In genomic region chr4:128609925-128610402, GRCm38 (mm10) we compare ENCODE assay signal across 8 mouse cellular contexts. TPM values are rescaled to one million over a fixed set of nuclear protein-coding genes. Genes with fewer than 3 reads are reported as not detected.
DNase-seq lines count a peak whose midpoint lies in the region; ATAC-seq lines count a peak whose summit lies in the region.

Zscan20 (minus strand) TSS chr4:128610098.

- peak; percentile 96 to 98 for ATAC-seq in hematopoietic stem cell, adult 5-6 weeks (replicated peaks in 1 of 2; ENCODE audit: insufficient read depth in 1 of 2, low FRiP score in 2 of 2, low TSS enrichment in 1 of 2, low read depth in 1 of 2, poor library complexity in 2 of 2, severe bottlenecking in 2 of 2)
- ATAC-seq in lung, embryonic 16.5 days (ENCODE audit: low read depth): peak; percentile 96

- H3K27me3 ChIP-seq in lung, embryonic 16.5 days (ENCODE audit: control insufficient read depth, insufficient read depth, low read depth, low read length): no peaks in the 10 kb centered on the region

- peak within 1 kb of the TSS; percentile 67 for H3K4me3 ChIP-seq in lung, embryonic 16.5 days (ENCODE audit: low read length)

- DNase-seq in MEL-GATA-1-ER (ENCODE audit: extremely low read depth, low read depth): peak; percentile 98
- DNase-seq in cerebellum, adult 8-10 months: peak; percentile 94
- peak; percentile 97 for DNase-seq in forelimb bud, embryonic 11.5 days (ENCODE audit: low read depth, low spot score)
- peak; percentile 96 for DNase-seq in layer of hippocampus, adult 9-10 months (ENCODE audit: low spot score)
- peak; percentile 58 for DNase-seq in ovary, postnatal 10 days (ENCODE audit: low spot score)
- DNase-seq in thymus, postnatal 10 days (ENCODE audit: low spot score in 2 of 2): peak; percentile 92 to 96

- peaks cover 13% of the 10 kb centered on the region for H3K4me1 ChIP-seq in lung, embryonic 16.5 days (replicated peaks; ENCODE audit: control insufficient read depth, insufficient read depth, low read length)

- under 1% methylated on average over 24 of the region's 24 CpGs for WGBS in lung, embryonic 16.5 days

- peak within 1 kb of the TSS; percentile 74 for H3K4me2 ChIP-seq in lung, embryonic 16.5 days (ENCODE audit: low read depth, low read length)

- H3K9ac ChIP-seq in lung, embryonic 16.5 days (ENCODE audit: low read length): peak within 1 kb of the TSS; percentile 74

- peak within 1 kb of the TSS; percentile 24 for H3K27ac ChIP-seq in lung, embryonic 16.5 days (ENCODE audit: low read length)

- no peaks in the 10 kb centered on the region for H3K36me3 ChIP-seq in lung, embryonic 16.5 days (ENCODE audit: control insufficient read depth, insufficient read depth, low read length)

- no peaks in the 10 kb centered on the region for H3K9me3 ChIP-seq in lung, embryonic 16.5 days (ENCODE audit: control insufficient read depth, low read length)

RNA-seq across cellular contexts. Expression of gene Zscan20, which starts in this region (rescaled TPM):
- total RNA-seq in hematopoietic stem cell, adult 5-6 weeks (2017): 3.7 and 4.7 TPM in 2 replicates
- 4.2 and 4.5 TPM in 2 replicates for polyA plus RNA-seq in lung, embryonic 16.5 days (2015; fragmentation: Nextera tagmentation; extraction: Ambion mirVana)

Comparison
In these comparisons a context has a peak if more than half of its experiments do, and no peak if none do; other contexts are left out.
1. Peak in every context shown above with its lines: DNase-seq, ATAC-seq, H3K4me3 ChIP-seq and H3K27ac ChIP-seq.